Mouse (Mus musculus): ENCODE measurements around the gene Trim10.

DNA sequence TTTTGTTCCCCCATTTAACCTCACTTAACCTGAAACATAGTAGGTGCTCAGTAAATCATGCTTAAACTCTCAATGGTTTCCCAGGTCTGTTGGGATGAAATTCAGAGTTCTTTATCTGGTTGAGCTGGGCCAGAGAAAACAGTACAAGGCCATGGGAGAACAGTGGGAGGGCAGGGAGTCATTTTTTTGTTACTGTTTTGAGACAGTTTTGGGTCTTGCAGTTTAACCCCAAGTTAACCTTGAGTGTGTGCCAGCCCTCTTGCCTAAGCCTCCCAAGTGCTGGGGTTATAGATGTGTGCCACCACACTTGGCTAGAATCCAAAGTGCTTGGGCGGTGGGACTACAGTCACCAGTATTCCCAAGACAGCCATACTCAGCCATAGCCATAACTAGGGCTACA, 24.6 kb upstream of the Trim10 start:
- TF ChIP-seq TAL1 (IDR thresholded peaks at IDR 0.05; ENCODE audit: low read length): no peak
- no peak for TF ChIP-seq GATA1 (IDR thresholded peaks at IDR 0.05; ENCODE audit: low read length)

All from erythroblast, embryonic 14.5 days (primary cell).